Mouse (Mus musculus) brain, embryonic 14.5 days (tissue): ENCODE measurements around the gene Cpa2. TPM values are rescaled to one million over a fixed set of nuclear protein-coding genes. Genes with fewer than 3 reads are reported as not detected.
A peak's percentile ranks its signal among the peaks of the same experiment; 100 is the strongest.

Experiments
- DNase-seq: peaks from one replicate; pipeline ENCODE4 v3.0.0-alpha.2; 2011; ENCODE audit warnings: low read depth
- CTCF ChIP-seq: fragments of 200-500 bp; IDR thresholded peaks from 2 replicates; pipeline ENCODE4 v1.5.1; 2012; ENCODE audit warnings: inconsistent platforms, mild to moderate bottlenecking, moderate library complexity, borderline replicate concordance; ENCODE audit not compliant: insufficient read depth, insufficient read length; ENCODE audit errors: extremely low read depth
- POLR2A ChIP-seq: fragments of 200-500 bp; IDR thresholded peaks from 2 replicates; pipeline ENCODE4 v1.6.1; 2012; ENCODE audit warnings: mild to moderate bottlenecking, inconsistent platforms, borderline replicate concordance; ENCODE audit not compliant: poor library complexity, insufficient read depth, insufficient read length, severe bottlenecking; ENCODE audit errors: extremely low read depth
- polyA plus RNA-seq: library from polyadenylated mRNA; depleted of rRNA; stranded (reverse); fragments of >200 nt; gene quantifications from 2 replicates; pipeline ENCODE4 v1.2.3, GENCODE M21; 2012

Gene Cpa2
- polyA plus RNA-seq, 1 experiment: 3.4 TPM

- no peak for TF ChIP-seq POLR2A
- TF ChIP-seq CTCF: peak; percentile 39; the same call in 1 of the 2 replicates
- peak; percentile 35 for DNase-seq
Measured at GRCm38 (mm10) chr6:30535340-30535739, 6.0 kb upstream of the Cpa2 start.

GRCm38 (mm10) chr6:30538240-30538639, 3.1 kb upstream of the Cpa2 start:
- DNase-seq: no peak
- TF ChIP-seq CTCF (no peak), POLR2A (no peak)

GRCm38 (mm10) chr6:30538800-30539199, 2.6 kb upstream of the Cpa2 start:
- DNase-seq: no peak
- TF ChIP-seq CTCF (no peak), POLR2A (no peak)

- DNase-seq: no peak
- TF ChIP-seq POLR2A (no peak), CTCF (no peak)
Measured at GRCm38 (mm10) chr6:30542277-30542676, 895 bp downstream of the Cpa2 start.

- peak; percentile 57 for DNase-seq
- TF ChIP-seq POLR2A (no peak), CTCF (no peak)
Measured at GRCm38 (mm10) chr6:30543077-30543476, 1.7 kb downstream of the Cpa2 start.

GRCm38 (mm10) chr6:30543851-30544250, 2.5 kb downstream of the Cpa2 start:
- TF ChIP-seq POLR2A (no peak), CTCF (no peak)
- no peak for DNase-seq

GRCm38 (mm10) chr6:30545689-30546088, 4.3 kb downstream of the Cpa2 start:
- TF ChIP-seq POLR2A: no peak
- DNase-seq: no peak

- DNase-seq: peak; percentile 90
- TF ChIP-seq POLR2A (no peak), CTCF (no peak)
Measured at GRCm38 (mm10) chr6:30546571-30547273, 5.3 kb downstream of the Cpa2 start.

- TF ChIP-seq POLR2A (no peak), CTCF (no peak)
- DNase-seq: peak; percentile 94
Measured at GRCm38 (mm10) chr6:30547274-30547645, 5.9 kb downstream of the Cpa2 start.

- no peak for TF ChIP-seq CTCF
- no peak for TF ChIP-seq POLR2A
- DNase-seq: peak; percentile 46
Measured at GRCm38 (mm10) chr6:30547656-30548306, 6.4 kb downstream of the Cpa2 start.

GRCm38 (mm10) chr6:30549231-30549761, 7.9 kb downstream of the Cpa2 start:
- DNase-seq: peak; percentile 82
- no peak for TF ChIP-seq POLR2A
- no peak for TF ChIP-seq CTCF

GRCm38 (mm10) chr6:30550496-30551192, 9.3 kb downstream of the Cpa2 start:
- TF ChIP-seq POLR2A (no peak), CTCF (no peak)
- no peak for DNase-seq

- peak; percentile 74 for DNase-seq
- TF ChIP-seq CTCF: no peak
- no peak for TF ChIP-seq POLR2A
Measured at GRCm38 (mm10) chr6:30551193-30551515, 9.8 kb downstream of the Cpa2 start.
